Mouse (Mus musculus) cortical plate, adult 2 months (tissue): ENCODE measurements around the gene Wee1.

ENCODE experiments used
- CTCF ChIP-seq: fragments of 200-500 bp; IDR thresholded peaks from 2 replicates; pipeline ENCODE4 v1.5.1; 2011; ENCODE audit warnings: mild to moderate bottlenecking, control low read depth, low read length; ENCODE audit not compliant: insufficient read depth; ENCODE audit errors: extremely low read depth
- POLR2A ChIP-seq: fragments of 200-500 bp; IDR thresholded peaks from 2 replicates; pipeline ENCODE4 v1.6.1; 2011; ENCODE audit warnings: mild to moderate bottlenecking, low read length, control low read depth; ENCODE audit not compliant: insufficient read depth; ENCODE audit errors: extremely low read depth

GRCm38 (mm10) chr7:110138538-110138937 lies 16.7 kb downstream of the Wee1 start:
- TF ChIP-seq CTCF: no peak
- no peak for TF ChIP-seq POLR2A
